Mouse (Mus musculus) frontal cortex, postnatal 10 days (tissue): ENCODE measurements around the gene Cactin.
A peak's percentile ranks its signal among the peaks of the same experiment; 100 is the strongest.

Source experiments
- DNase-seq, 2 experiments: peaks; one replicate each; pipeline ENCODE4 v3.0.0; 2022; ENCODE audit warnings: low spot score in 2 of 2, mixed read lengths in 1 of 2

Gene Cactin

DNA sequence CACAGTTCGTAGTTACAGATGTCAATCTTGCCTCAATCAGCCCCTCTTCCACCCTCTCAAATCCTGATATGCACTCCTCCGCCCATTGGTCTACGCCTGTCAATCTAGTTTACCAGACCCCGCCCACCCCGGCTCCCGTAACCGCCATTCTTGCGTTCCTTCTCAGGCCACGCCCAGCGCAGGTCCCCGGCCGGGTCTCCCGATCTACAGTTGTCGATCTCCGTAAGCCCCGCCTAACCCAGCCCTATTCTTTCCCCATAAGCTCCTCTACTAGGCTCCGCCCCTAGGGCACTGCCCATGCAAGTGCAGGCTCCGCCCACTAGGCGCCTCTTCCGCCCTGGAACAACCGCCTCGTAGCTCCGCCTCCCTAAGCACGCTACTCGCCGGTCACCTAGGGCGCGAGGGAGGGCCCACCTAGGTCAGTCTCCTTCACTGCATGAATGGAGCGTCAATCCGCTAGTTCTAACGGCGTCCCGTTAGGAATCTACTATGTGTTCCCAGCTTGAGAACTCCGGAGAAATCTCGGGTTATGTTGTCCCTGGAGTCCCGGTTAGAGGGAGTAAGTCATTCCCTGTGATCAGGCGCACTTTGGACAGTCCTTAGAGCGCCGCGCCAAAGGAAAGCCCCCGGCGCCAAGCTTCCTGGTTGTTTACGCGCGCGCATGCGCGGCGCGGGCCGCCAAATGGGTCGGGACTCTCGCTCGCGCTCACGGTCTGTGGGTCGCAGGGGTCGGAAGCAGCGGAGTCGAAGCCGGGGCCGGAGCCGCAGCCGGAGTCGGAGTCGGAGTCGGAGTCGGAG is at the start of gene Cactin:
Cactin (plus strand) TSS at position 554 of the 798 bp plus-strand sequence.
- DNase-seq = peak; percentile 99 to 100

DNA sequence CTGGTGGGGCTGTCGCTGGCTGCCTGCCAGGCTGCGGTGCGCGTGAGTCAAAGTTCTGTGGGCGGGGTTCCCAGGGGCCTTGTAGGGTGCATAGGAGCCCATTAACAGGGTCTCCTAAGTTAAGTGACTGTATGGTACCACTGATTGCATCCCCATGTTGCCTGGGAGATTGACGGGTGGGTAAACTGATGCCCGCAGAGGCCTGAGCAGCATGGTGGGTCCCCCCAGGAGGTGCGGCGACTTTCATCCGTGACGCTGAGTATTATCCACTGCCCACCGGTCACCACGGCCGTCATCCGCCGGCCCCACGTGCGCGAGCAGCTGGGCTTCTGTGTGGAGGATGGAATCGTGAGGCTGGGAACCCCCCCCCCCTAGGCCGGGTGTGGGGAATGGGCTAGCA is 48.5 kb upstream of the Cactin start:
- DNase-seq = no peak

- DNase-seq = no peak
These were observed 47.1 kb upstream of the Cactin start for GRCm38 (mm10) chr10:81273842-81274241.

- DNase-seq = no peak
These were observed 43.2 kb upstream of the Cactin start for GRCm38 (mm10) chr10:81277676-81278075.

- DNase-seq = no peak
These were observed 41.4 kb upstream of the Cactin start for GRCm38 (mm10) chr10:81279496-81279895.

- DNase-seq = no peak
These were observed 36.7 kb upstream of the Cactin start for GRCm38 (mm10) chr10:81284189-81284588.

- DNase-seq = no peak
These were observed 36.2 kb upstream of the Cactin start for GRCm38 (mm10) chr10:81284719-81285118.

GRCm38 (mm10) chr10:81285694-81286450 is 35.0 kb upstream of the Cactin start:
- DNase-seq = peak in 1 of 2 experiments; percentile 83

DNA sequence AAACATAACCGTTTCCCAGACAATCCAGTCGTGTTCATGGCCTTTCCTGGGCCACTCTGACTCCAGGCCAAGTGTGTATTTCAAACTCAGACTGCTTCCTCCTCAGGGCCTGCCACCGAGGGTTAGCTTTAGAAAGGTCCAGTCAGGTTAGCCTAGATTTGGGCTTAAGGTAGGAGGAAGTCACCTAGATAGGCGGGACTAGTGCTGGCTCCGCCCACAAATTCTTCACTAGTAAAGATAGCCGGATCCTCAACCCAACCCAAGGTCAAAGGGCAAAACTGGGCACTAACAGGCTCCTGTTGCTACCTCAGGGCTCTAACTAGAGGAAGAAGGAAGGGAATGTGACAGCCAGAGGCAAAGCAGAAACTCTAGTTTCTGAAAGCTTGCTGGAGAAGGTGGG is 34.3 kb upstream of the Cactin start:
- no peak for DNase-seq

- peak in 1 of 2 experiments; percentile 21 for DNase-seq
These were observed 33.3 kb upstream of the Cactin start for GRCm38 (mm10) chr10:81287513-81288157.

DNA sequence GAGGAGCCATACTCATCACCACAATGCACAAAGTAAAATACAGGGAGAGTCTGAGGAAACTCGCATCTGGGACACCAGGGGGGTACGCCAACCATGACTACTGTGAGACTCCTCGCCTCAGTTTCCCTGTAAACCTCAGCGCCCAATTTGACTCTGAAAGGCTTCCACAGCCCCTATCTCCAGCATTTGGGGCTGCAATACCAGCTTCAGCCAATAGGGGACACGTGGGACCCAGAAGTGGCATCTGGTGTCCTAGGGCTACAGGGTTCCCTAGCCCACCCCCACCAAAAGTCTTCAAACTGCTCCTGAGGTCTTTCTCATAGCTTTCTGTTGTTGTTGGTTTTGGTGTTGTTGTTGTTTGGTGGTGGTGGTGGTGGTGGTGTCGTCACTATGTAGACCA is 32.3 kb upstream of the Cactin start:
- DNase-seq = peak in 1 of 2 experiments; percentile 15

- DNase-seq = peak in 1 of 2 experiments; percentile 64
These were observed 31.6 kb upstream of the Cactin start for GRCm38 (mm10) chr10:81289278-81289677.

- DNase-seq = no peak
These were observed 31.1 kb upstream of the Cactin start for GRCm38 (mm10) chr10:81289811-81290210.

DNA sequence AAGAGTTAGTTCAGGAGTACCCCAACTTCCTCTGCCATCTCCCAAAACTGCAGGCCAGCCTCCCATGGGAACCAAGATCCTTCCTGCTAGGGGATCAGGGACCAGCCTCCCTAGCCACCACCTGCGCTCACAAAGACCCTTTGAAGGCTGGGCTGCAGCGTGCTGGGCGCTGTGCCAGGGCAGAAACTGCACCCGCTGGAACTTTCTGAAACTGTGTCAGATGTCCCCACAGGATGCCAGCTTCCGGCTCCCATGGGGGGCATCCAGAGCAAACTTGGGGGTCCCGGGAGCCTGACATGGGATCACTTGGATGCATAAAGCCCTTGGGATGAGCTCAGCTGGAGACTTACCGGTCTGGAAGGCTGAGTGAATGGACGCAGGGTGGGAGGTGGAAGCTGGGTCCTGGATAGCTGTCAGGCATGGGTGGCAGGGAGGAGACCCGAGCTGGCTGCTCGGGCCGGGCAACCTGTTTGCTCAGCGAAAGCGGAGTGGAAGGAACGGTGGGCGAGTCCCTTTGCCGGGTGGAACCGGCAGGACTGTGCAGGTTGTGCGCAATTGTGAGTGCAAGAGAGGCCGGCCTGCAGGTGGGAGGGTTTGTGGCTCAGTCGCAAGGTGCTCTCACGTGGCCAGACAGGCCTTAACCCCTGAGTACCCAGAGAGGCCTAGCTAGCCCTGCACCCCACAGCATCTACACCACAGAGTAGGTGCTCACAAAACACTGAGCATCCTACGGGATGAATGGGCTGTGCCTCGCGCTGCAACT is 30.0 kb upstream of the Cactin start:
- DNase-seq = peak in 1 of 2 experiments; percentile 29

GRCm38 (mm10) chr10:81291511-81292104 is 29.3 kb upstream of the Cactin start, which contains the start of gene Tjp3:
Gene Tjp3, minus strand, starts transcription at chr10:81291581.
- DNase-seq = no peak

- DNase-seq = peak; percentile 100
These were observed 28.2 kb upstream of the Cactin start, which contains the start of gene Pip5k1c for GRCm38 (mm10) chr10:81292554-81293333. Gene Pip5k1c, plus strand, starts transcription at chr10:81292963.

- no peak for DNase-seq
These were observed 27.4 kb upstream of the Cactin start for GRCm38 (mm10) chr10:81293334-81294030.

DNA sequence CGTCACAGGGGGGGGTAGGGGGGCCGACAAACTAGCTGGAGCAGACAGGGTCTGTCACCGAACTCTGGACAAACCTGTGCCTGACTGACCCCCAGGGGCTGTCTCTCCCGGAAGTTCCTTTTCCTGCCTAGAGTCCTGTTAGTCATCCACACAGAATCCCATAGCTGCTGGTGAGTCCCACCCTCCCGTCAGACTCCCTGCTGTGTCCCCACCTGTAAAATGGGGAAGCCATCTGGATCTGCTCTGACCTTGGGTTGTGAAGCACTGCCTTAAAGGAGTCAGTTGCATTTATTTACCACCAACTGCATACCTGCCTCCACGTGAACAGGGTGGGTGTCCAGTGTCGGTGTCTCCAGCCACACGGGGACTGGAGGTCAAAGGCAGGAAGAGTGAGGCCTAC is 26.5 kb upstream of the Cactin start:
- DNase-seq = no peak

DNA sequence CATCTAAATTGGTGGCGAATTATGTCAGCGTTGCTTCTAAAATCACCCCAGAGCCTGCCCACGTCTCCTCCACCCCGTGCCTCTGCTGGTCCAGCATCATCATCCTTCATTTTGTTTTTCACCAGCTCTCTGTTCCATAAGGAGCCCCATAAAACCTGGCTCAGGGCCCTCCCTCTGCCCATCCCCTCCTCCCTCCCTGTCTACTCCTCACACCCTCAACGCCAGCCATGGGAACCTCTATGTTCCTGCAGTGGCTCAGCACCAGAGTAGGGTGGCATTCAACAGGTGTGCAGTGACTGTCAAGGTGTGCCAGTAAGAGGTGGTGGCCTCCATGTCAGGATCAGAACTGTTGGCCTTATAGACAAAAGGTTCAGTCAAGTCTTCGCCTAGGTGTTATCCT is 25.7 kb upstream of the Cactin start:
- no peak for DNase-seq

DNA sequence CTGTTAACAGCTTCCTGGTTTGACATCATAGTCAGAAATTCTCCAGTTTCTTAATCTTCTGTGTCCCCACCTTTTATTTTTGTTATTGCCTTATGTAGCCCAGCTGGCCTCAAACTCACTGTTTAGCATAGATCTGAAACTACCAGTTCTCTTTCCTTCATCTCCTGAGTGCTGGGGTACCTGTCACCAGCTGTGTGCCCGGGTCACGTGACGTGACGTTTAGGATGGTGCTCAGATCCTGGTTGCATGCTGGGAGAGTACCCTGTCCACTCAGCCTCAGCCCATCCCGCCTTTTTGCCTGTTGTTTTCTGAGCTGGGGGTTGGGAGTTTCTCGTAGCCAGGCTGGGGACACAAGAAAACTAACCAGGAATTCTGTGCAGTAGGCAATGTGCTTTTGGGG is 23.7 kb upstream of the Cactin start:
- DNase-seq = no peak
